Mouse (Mus musculus): Measurements from ENCODE around the gene Anks1b. TPM values are rescaled to one million over a fixed set of nuclear protein-coding genes. Genes with fewer than 3 reads are reported as not detected.

Anks1b gene
- polyA plus RNA-seq, 1 experiment from 2014 or later, result 1.8 TPM

DNA sequence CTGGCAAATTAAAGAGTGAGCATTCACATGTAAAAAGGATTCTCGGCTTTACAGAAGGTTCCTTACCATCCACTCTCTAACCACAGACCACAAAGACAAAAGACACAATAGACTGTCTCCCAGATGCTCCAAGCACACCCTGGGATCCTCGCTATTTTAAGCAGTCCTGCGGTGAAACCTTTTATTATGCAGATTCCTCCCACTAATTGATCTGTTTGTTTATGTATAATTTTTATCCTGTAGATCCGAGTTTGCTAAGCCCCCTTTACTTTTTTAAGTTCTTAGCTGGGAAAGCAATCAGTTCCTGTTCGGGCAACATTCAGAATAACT lies 836.3 kb downstream of the Anks1b start:
- TF ChIP-seq EP300 (optimal IDR thresholded peaks at IDR 0.05) (no peak), CTCF (IDR thresholded peaks at IDR 0.05; ENCODE audit: low read depth) (no peak)
- Histone ChIP-seq H3K4me3 (ENCODE audit: low read depth, low read length) (no peak overlapping the region), H3K9ac (ENCODE audit: low read length) (no peak overlapping the region), H3K27ac (replicated peaks) (no peak overlapping the region), H3K9me3 (ENCODE audit: control insufficient read depth, low read length) (no peaks in the 10 kb centered on the region), H3K4me2 (replicated peaks; ENCODE audit: low read depth) (no peak overlapping the region), H3K36me3 (ENCODE audit: control insufficient read depth, insufficient read depth, low read length) (no peaks in the 10 kb centered on the region), H3K27me3 (ENCODE audit: control insufficient read depth, insufficient read depth, low read length) (no peaks in the 10 kb centered on the region), H3K4me1 (replicated peaks; ENCODE audit: control insufficient read depth, insufficient read depth) (no peaks in the 10 kb centered on the region)
- DNase-seq (ENCODE audit: low spot score) (no peak), ATAC-seq (ENCODE audit: low FRiP score, low TSS enrichment) (no peak)
- 35% methylated on average over 5 of the region's 5 CpGs for WGBS

DNA sequence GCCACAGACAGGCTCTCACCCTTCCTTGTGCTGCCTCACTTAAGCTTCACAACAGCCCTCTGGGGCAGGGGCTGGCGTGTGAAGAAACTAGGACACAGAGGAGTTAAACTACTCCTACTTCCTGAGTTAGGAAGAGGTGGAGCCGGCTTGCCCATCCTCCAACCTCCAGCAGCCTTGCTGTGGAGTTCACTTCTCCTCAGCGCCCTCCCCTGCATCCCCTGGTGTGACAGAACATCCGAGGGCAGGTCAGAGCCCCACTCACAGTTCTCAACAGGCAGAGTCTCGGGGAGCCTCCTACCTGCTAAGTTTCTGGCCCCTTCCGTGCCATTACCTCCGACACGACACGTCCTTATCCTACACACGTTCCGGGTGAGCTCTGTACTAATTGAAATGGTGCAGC lies 844.7 kb downstream of the Anks1b start:
- ATAC-seq (ENCODE audit: low FRiP score, low TSS enrichment) (no peak), DNase-seq (ENCODE audit: low spot score) (no peak)
- Histone ChIP-seq H3K9ac (ENCODE audit: low read length) (no peak overlapping the region), H3K4me3 (ENCODE audit: low read depth, low read length) (no peak overlapping the region), H3K4me1 (replicated peaks; ENCODE audit: control insufficient read depth, insufficient read depth) (no peaks in the 10 kb centered on the region), H3K27me3 (ENCODE audit: control insufficient read depth, insufficient read depth, low read length) (no peaks in the 10 kb centered on the region), H3K27ac (replicated peaks) (no peak overlapping the region), H3K9me3 (ENCODE audit: control insufficient read depth, low read length) (no peaks in the 10 kb centered on the region), H3K36me3 (ENCODE audit: control insufficient read depth, insufficient read depth, low read length) (no peaks in the 10 kb centered on the region), H3K4me2 (replicated peaks; ENCODE audit: low read depth) (no peak overlapping the region)
- TF ChIP-seq EP300 (optimal IDR thresholded peaks at IDR 0.05), result no peak
- no peak for TF ChIP-seq CTCF (IDR thresholded peaks at IDR 0.05; ENCODE audit: low read depth)
- 38% methylated on average over 11 of the region's 11 CpGs for WGBS

DNA sequence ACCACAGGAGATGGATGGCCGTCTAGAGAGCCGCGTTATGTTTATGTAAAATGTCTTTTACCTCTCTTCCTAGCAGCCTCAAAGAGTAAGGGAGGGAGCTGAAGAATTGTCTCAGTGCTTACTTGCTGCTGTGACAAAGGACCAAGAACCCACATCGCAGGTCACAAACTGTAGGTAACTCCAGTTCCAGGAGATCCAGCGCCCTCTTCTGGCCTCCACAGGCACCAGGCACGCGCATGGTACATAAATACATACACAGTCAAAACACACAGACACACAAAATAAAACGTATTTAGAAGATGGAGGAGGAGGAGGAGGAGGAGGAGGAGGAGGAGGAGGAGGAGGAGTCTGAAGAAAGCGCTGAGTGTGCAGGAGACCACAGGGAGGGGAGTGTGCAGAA lies 845.4 kb downstream of the Anks1b start:
- TF ChIP-seq CTCF (IDR thresholded peaks at IDR 0.05; ENCODE audit: low read depth), result no peak
- no peak for TF ChIP-seq EP300 (optimal IDR thresholded peaks at IDR 0.05)
- no peaks in the 10 kb centered on the region for H3K27me3 ChIP-seq (ENCODE audit: control insufficient read depth, insufficient read depth, low read length)
- H3K36me3 ChIP-seq (ENCODE audit: control insufficient read depth, insufficient read depth, low read length), result no peaks in the 10 kb centered on the region
- no peak overlapping the region for H3K27ac ChIP-seq (replicated peaks)
- H3K9me3 ChIP-seq (ENCODE audit: control insufficient read depth, low read length), result no peaks in the 10 kb centered on the region
- no peak overlapping the region for H3K4me3 ChIP-seq (ENCODE audit: low read depth, low read length)
- ATAC-seq (ENCODE audit: low FRiP score, low TSS enrichment), result no peak
- no peak overlapping the region for H3K9ac ChIP-seq (ENCODE audit: low read length)
- H3K4me2 ChIP-seq (replicated peaks; ENCODE audit: low read depth), result no peak overlapping the region
- 85% methylated on average over 8 of the region's 9 CpGs for WGBS
- no peak for DNase-seq (ENCODE audit: low spot score)
- H3K4me1 ChIP-seq (replicated peaks; ENCODE audit: control insufficient read depth, insufficient read depth), result no peaks in the 10 kb centered on the region

DNA sequence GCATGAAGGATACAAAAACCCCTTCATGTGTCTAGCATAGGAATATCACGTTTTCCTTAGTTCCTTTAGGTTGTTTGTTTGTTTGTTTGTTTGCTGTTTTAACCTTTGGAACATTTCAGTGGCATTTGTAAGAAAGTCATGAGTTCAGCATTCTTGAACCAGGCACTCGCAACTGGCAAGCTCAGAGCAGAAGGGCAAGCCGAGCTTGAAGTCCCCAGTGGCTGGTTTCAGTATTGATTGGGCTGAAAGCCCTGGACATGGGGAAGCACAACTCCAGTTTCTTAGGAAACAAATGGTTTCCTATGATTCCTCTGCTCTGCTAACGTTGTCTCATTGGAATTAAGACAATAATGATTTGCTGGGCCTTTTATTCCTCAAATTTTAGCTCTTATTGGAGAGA lies 846.7 kb downstream of the Anks1b start:
- H3K9me3 ChIP-seq (ENCODE audit: control insufficient read depth, low read length), result no peaks in the 10 kb centered on the region
- WGBS, result 50% methylated on average over 4 of the region's 4 CpGs
- ATAC-seq (ENCODE audit: low FRiP score, low TSS enrichment) (no peak), DNase-seq (ENCODE audit: low spot score) (no peak)
- H3K4me1 ChIP-seq (replicated peaks; ENCODE audit: control insufficient read depth, insufficient read depth), result no peaks in the 10 kb centered on the region
- no peak for TF ChIP-seq CTCF (IDR thresholded peaks at IDR 0.05; ENCODE audit: low read depth)
- no peak for TF ChIP-seq EP300 (optimal IDR thresholded peaks at IDR 0.05)
- H3K36me3 ChIP-seq (ENCODE audit: control insufficient read depth, insufficient read depth, low read length), result no peaks in the 10 kb centered on the region
- no peak overlapping the region for H3K9ac ChIP-seq (ENCODE audit: low read length)
- no peaks in the 10 kb centered on the region for H3K27me3 ChIP-seq (ENCODE audit: control insufficient read depth, insufficient read depth, low read length)
- H3K4me2 ChIP-seq (replicated peaks; ENCODE audit: low read depth), result no peak overlapping the region
- no peak overlapping the region for H3K4me3 ChIP-seq (ENCODE audit: low read depth, low read length)
- no peak overlapping the region for H3K27ac ChIP-seq (replicated peaks)

DNA sequence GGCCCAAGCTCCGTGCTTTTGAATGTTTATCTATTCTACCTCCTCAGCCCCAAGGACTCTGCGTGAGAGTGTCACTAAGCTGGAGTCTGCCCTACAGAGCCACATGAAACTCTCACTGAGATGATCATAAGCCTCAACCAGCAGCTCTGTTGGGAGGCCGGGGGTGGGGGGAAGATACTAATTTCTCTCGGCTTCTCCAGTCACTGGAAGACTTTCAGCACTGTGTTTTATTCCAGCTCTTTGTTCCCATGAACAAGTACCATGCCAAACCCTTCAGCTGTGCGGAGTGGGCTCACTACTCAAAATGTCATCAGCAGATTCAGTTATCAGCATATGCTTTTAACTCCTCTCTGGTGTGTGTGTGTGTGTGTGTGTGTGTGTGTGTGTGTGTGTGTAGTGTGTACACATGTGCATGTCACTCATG lies 849.8 kb downstream of the Anks1b start:
- no peaks in the 10 kb centered on the region for H3K27me3 ChIP-seq (ENCODE audit: control insufficient read depth, insufficient read depth, low read length)
- no peak overlapping the region for H3K4me2 ChIP-seq (replicated peaks; ENCODE audit: low read depth)
- no peaks in the 10 kb centered on the region for H3K36me3 ChIP-seq (ENCODE audit: control insufficient read depth, insufficient read depth, low read length)
- TF ChIP-seq CTCF (IDR thresholded peaks at IDR 0.05; ENCODE audit: low read depth) (no peak), EP300 (optimal IDR thresholded peaks at IDR 0.05) (no peak)
- ATAC-seq (ENCODE audit: low FRiP score, low TSS enrichment) (no peak), DNase-seq (ENCODE audit: low spot score) (no peak)
- WGBS, result 48% methylated on average over 5 of the region's 5 CpGs
- H3K4me1 ChIP-seq (replicated peaks; ENCODE audit: control insufficient read depth, insufficient read depth), result no peaks in the 10 kb centered on the region
- no peaks in the 10 kb centered on the region for H3K9me3 ChIP-seq (ENCODE audit: control insufficient read depth, low read length)
- H3K27ac ChIP-seq (replicated peaks), result no peak overlapping the region
- no peak overlapping the region for H3K9ac ChIP-seq (ENCODE audit: low read length)
- H3K4me3 ChIP-seq (ENCODE audit: low read depth, low read length), result no peak overlapping the region

DNA sequence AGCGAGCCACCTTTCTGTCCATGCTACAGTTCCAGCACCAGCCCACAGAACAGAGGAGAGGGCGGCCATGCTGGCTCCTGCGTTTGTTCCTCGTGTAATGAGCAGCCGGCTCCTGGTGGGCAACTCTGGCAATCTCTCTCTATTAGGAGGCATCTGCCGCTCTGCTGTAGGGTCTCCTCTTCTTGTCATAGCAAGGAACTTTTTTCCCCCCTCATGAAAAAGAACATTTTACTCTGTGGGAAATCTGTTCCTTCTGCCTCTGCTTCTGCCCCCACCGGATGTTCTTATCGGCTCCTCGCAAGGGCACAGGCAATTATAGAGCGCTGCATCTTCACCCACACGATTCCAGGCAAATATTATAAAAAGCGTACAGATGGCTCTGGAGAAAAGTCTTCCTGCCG lies 850.6 kb downstream of the Anks1b start:
- Histone ChIP-seq H3K9ac (ENCODE audit: low read length) (no peak overlapping the region), H3K4me2 (replicated peaks; ENCODE audit: low read depth) (no peak overlapping the region), H3K4me1 (replicated peaks; ENCODE audit: control insufficient read depth, insufficient read depth) (no peaks in the 10 kb centered on the region), H3K4me3 (ENCODE audit: low read depth, low read length) (no peak overlapping the region), H3K9me3 (ENCODE audit: control insufficient read depth, low read length) (no peaks in the 10 kb centered on the region), H3K36me3 (ENCODE audit: control insufficient read depth, insufficient read depth, low read length) (no peaks in the 10 kb centered on the region), H3K27me3 (ENCODE audit: control insufficient read depth, insufficient read depth, low read length) (no peaks in the 10 kb centered on the region), H3K27ac (replicated peaks) (no peak overlapping the region)
- 83% methylated on average over 13 of the region's 13 CpGs for WGBS
- DNase-seq (ENCODE audit: low spot score) (no peak), ATAC-seq (ENCODE audit: low FRiP score, low TSS enrichment) (no peak)
- TF ChIP-seq CTCF (IDR thresholded peaks at IDR 0.05; ENCODE audit: low read depth) (no peak), EP300 (optimal IDR thresholded peaks at IDR 0.05) (no peak)
